Mouse (Mus musculus) erythroblast, embryonic 14.5 days (primary cell): Measurements from ENCODE around the gene Pck2.

Experiments
- GATA1 ChIP-seq: IDR thresholded peaks from 2 replicates; pipeline ENCODE4 v1.6.1; 2012; ENCODE audit warnings: low read length, inconsistent platforms, mixed read lengths
- TAL1 ChIP-seq: IDR thresholded peaks from 3 replicates; pipeline ENCODE4 v1.6.1; 2012; ENCODE audit warnings: low read length, inconsistent platforms, mixed read lengths

GRCm38 (mm10) chr14:55551794-55552193, 11.7 kb downstream of the Pck2 start:
- TF ChIP-seq GATA1 (no peak), TAL1 (no peak)
